16 mouse cellular contexts compared by ENCODE assay signal in the genomic region with DNA sequence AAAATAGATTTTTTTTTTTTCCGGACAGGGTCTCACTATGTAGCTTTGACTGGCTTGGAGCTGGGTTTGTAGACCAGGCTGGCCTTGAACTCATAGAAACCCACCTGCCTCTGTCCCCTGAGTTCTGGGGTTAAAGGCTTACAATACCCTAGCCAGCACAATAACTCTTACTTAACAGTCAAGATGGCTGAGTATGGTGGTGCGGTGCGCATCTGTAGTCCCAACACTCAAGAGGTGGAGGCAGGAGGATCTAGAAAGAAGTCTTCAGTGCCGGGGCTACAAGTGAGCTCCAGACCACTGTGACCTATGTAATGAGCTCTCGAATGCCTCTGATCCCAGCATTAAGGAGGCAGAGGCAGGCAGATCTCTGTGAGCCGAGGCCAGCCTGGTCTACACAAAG. TPM values are rescaled to one million over a fixed set of nuclear protein-coding genes. Genes with fewer than 3 reads are reported as not detected.
"Had no signal": no experiment of that assay in that cellular context is flagged by ENCODE, and none has a peak within 500 bp of the region (broad histone marks: within the 10 kb centered on the region; RNA-seq: fewer than 3 reads in every experiment).

No protein-coding gene starts in this region.

- H3K4me1 ChIP-seq: midbrain, embryonic 10.5 days; midbrain, embryonic 13.5 days; neural tube, embryonic 13.5 days had no signal

- H3K4me2 ChIP-seq: lung, embryonic 14.5 days; midbrain, embryonic 13.5 days; neural tube, embryonic 13.5 days; neural tube, embryonic 15.5 days had no signal

- DNase-seq: lung, postnatal 4 days; retina, postnatal 1 day; right cerebral cortex, adult 18-20 months; thymus, adult 2 months; thymus, postnatal 36 days had no signal

- H3K27ac ChIP-seq: liver, embryonic 14.5 days; midbrain, embryonic 10.5 days; midbrain, embryonic 13.5 days; neural tube, embryonic 13.5 days; neural tube, embryonic 15.5 days had no signal

- H3K4me3 ChIP-seq: midbrain, embryonic 10.5 days; midbrain, embryonic 13.5 days; myocyte; neural tube, embryonic 13.5 days; neural tube, embryonic 15.5 days had no signal

- H3K9me3 ChIP-seq: midbrain, embryonic 10.5 days; midbrain, embryonic 13.5 days; neural tube, embryonic 13.5 days had no signal

- H3K9ac ChIP-seq: liver, embryonic 14.5 days; lung, embryonic 14.5 days; midbrain, embryonic 13.5 days; neural tube, embryonic 13.5 days; neural tube, embryonic 15.5 days had no signal

- ATAC-seq: midbrain, embryonic 13.5 days; midbrain, embryonic 16.5 days had no signal

- H3K36me3 ChIP-seq: midbrain, embryonic 10.5 days; midbrain, embryonic 13.5 days; neural tube, embryonic 13.5 days; neural tube, embryonic 15.5 days had no signal

- H3K27me3 ChIP-seq: midbrain, embryonic 13.5 days; neural tube, embryonic 13.5 days; neural tube, embryonic 15.5 days had no signal

RNA-seq across cellular contexts. Expression of gene Plekhg6, which starts 31.1 kb away (rescaled TPM):
- total RNA-seq: megakaryocyte, adult 5-6 weeks; megakaryocyte-erythroid progenitor cell, adult 5-6 weeks had no signal
- polyA plus RNA-seq: neural tube, embryonic 13.5 days; spleen, adult 2 months had no signal
